ENCODE assay signal across 30 mouse cellular contexts in genomic region chr14:105885249-105885648, GRCm38 (mm10).
"Had no signal": no experiment of that assay in that cellular context is flagged by ENCODE, and none has a peak within 500 bp of the region (broad histone marks: within the 10 kb centered on the region; RNA-seq: fewer than 3 reads in every experiment).

No protein-coding gene starts in this region.

- H3K9me3 ChIP-seq: limb, embryonic 10.5 days; limb, embryonic 12.5 days; limb, embryonic 13.5 days; limb, embryonic 15.5 days; liver, embryonic 12.5 days; liver, embryonic 13.5 days; liver, embryonic 15.5 days; lung, embryonic 15.5 days; megakaryocyte, embryonic 14.5 days; midbrain, embryonic 10.5 days; midbrain, embryonic 12.5 days; midbrain, embryonic 13.5 days; midbrain, embryonic 15.5 days had no signal

- DNase-seq: left cerebral cortex, postnatal 4 days; liver; liver, embryonic 13.5 days; lung, adult 18-20 months; lung, adult 2 months; lung, embryonic 14.5 days; lung, postnatal 10 days; lung, postnatal 14 days; lung, postnatal 36 days; lung, postnatal 4 days; midbrain, embryonic 14.5 days had no signal

- H3K4me3 ChIP-seq: limb, embryonic 10.5 days; limb, embryonic 12.5 days; limb, embryonic 13.5 days; limb, embryonic 15.5 days; liver, embryonic 12.5 days; liver, embryonic 13.5 days; liver, embryonic 15.5 days; lung, embryonic 15.5 days; megakaryocyte, embryonic 14.5 days; midbrain, embryonic 10.5 days; midbrain, embryonic 12.5 days; midbrain, embryonic 13.5 days; midbrain, embryonic 15.5 days; myocyte had no signal

- H3K27ac ChIP-seq: limb, embryonic 10.5 days; limb, embryonic 12.5 days; limb, embryonic 13.5 days; limb, embryonic 15.5 days; liver, embryonic 12.5 days; liver, embryonic 13.5 days; liver, embryonic 14.5 days; liver, embryonic 15.5 days; lung, embryonic 15.5 days; macrophage; midbrain, embryonic 10.5 days; midbrain, embryonic 12.5 days; midbrain, embryonic 13.5 days; midbrain, embryonic 15.5 days had no signal

- H3K27me3 ChIP-seq: limb, embryonic 12.5 days; limb, embryonic 13.5 days; limb, embryonic 15.5 days; liver, embryonic 12.5 days; liver, embryonic 13.5 days; liver, embryonic 15.5 days; lung, embryonic 15.5 days; megakaryocyte, embryonic 14.5 days; midbrain, embryonic 12.5 days; midbrain, embryonic 13.5 days; midbrain, embryonic 15.5 days had no signal

- H3K4me1 ChIP-seq: liver, embryonic 12.5 days; liver, embryonic 13.5 days; liver, embryonic 15.5 days; midbrain, embryonic 10.5 days; midbrain, embryonic 12.5 days; midbrain, embryonic 13.5 days; midbrain, embryonic 15.5 days had no signal

- H3K36me3 ChIP-seq: liver, embryonic 12.5 days; liver, embryonic 13.5 days; liver, embryonic 15.5 days; midbrain, embryonic 10.5 days; midbrain, embryonic 12.5 days; midbrain, embryonic 13.5 days; midbrain, embryonic 15.5 days had no signal

- H3K4me2 ChIP-seq: limb, embryonic 12.5 days; limb, embryonic 13.5 days; limb, embryonic 15.5 days; liver, embryonic 11.5 days; liver, embryonic 12.5 days; liver, embryonic 13.5 days; liver, embryonic 15.5 days; lung, embryonic 14.5 days; lung, embryonic 15.5 days; midbrain, embryonic 11.5 days; midbrain, embryonic 12.5 days; midbrain, embryonic 13.5 days; midbrain, embryonic 15.5 days had no signal

- ATAC-seq: liver, embryonic 12.5 days; lung, postnatal 0 days; midbrain, embryonic 13.5 days; midbrain, embryonic 15.5 days; midbrain, embryonic 16.5 days had no signal

- H3K9ac ChIP-seq: limb, embryonic 12.5 days; limb, embryonic 13.5 days; limb, embryonic 15.5 days; liver, embryonic 12.5 days; liver, embryonic 13.5 days; liver, embryonic 14.5 days; liver, embryonic 15.5 days; lung, embryonic 14.5 days; lung, embryonic 15.5 days; midbrain, embryonic 12.5 days; midbrain, embryonic 13.5 days; midbrain, embryonic 15.5 days had no signal
